Mouse (Mus musculus) hindbrain, embryonic 12.5 days (tissue): ENCODE measurements around the gene Wnt5a. TPM values are rescaled to one million over a fixed set of nuclear protein-coding genes. Genes with fewer than 3 reads are reported as not detected.

ENCODE experiments used
- ATAC-seq: fragments of 200-750 bp; cut with Nextera tagmentation; 2 replicates; pipeline ENCODE4 v1.8.0; 2017; ENCODE audit warnings: moderate TSS enrichment; ENCODE audit not compliant: low FRiP score
- H3K27ac ChIP-seq: fragments of 300-500 bp; sonication (generic); 2 replicates; pipeline ENCODE4 v1.5.1; 2016; ENCODE audit warnings: mild to moderate bottlenecking
- H3K27me3 ChIP-seq: fragments of 300-500 bp; sonication (generic); 2 replicates; pipeline ENCODE4 v1.6.1; 2016; ENCODE audit warnings: mild to moderate bottlenecking
- H3K36me3 ChIP-seq: fragments of 300-500 bp; sonication (generic); 2 replicates; pipeline ENCODE4 v1.6.1; 2016; ENCODE audit warnings: mild to moderate bottlenecking
- H3K4me1 ChIP-seq: fragments of 300-500 bp; sonication (generic); 2 replicates; pipeline ENCODE4 v1.6.1; 2016
- H3K4me2 ChIP-seq: fragments of 300-500 bp; sonication (generic); replicated peaks from 2 replicates; pipeline ENCODE4 v1.6.1; 2016; ENCODE audit warnings: mild to moderate bottlenecking
- H3K4me3 ChIP-seq: fragments of 300-500 bp; sonication (generic); 2 replicates; pipeline ENCODE4 v1.5.1; 2016; ENCODE audit warnings: mild to moderate bottlenecking
- H3K9ac ChIP-seq: fragments of 300-500 bp; sonication (generic); 2 replicates; pipeline ENCODE4 v1.6.1; 2016; ENCODE audit warnings: mild to moderate bottlenecking, moderate library complexity
- H3K9me3 ChIP-seq: fragments of 300-500 bp; sonication (generic); replicated peaks from 2 replicates; pipeline ENCODE4 v1.6.1; 2016; ENCODE audit warnings: mild to moderate bottlenecking
- WGBS: fragments of 180-500 bp; shearing (Covaris S2); methylation state at CpG from one replicate; pipeline ENCODE4 v1.1.7; 2016; 5-methylcytosine and 5-hydroxymethylcytosine counted together
- polyA plus RNA-seq: library from polyadenylated mRNA; unstranded; fragments of >200 nt; fragmentation: Nextera tagmentation; extraction: Ambion mirVana; gene quantifications from 2 replicates; pipeline ENCODE4 v1.2.1, GENCODE M21; 2016

Wnt5a gene
- polyA plus RNA-seq, 1 experiment from 2014 or later: 55.4 TPM

GRCm38 (mm10) chr14:28511029-28511651, 6.6 kb downstream of the Wnt5a start:
- H3K4me2 ChIP-seq: peak overlapping the region; percentile 87
- H3K36me3 ChIP-seq: no peaks in the 10 kb centered on the region
- WGBS: under 1% methylated on average over 36 of the region's 41 CpGs
- H3K9ac ChIP-seq: peak overlapping the region; percentile 83
- H3K27ac ChIP-seq: peak overlapping the region; percentile 86
- H3K4me1 ChIP-seq: peaks cover 61% of the 10 kb centered on the region
- H3K9me3 ChIP-seq: no peaks in the 10 kb centered on the region
- H3K27me3 ChIP-seq: peaks cover 31% of the 10 kb centered on the region
- ATAC-seq: 0 out of 2 replicates have a peak, but pooled peaks have one; percentile 24
- H3K4me3 ChIP-seq: peak overlapping the region; percentile 65

- peak overlapping the region; percentile 65 for H3K4me3 ChIP-seq
- no peak for ATAC-seq
- H3K4me2 ChIP-seq: peak overlapping the region; percentile 87
- H3K4me1 ChIP-seq: peaks cover 52% of the 10 kb centered on the region
- WGBS: 53% methylated on average over 5 of the region's 5 CpGs
- peaks cover 20% of the 10 kb centered on the region for H3K27me3 ChIP-seq
- H3K9ac ChIP-seq: no peak overlapping the region; the same call in 1 of the 2 replicates
- H3K36me3 ChIP-seq: no peaks in the 10 kb centered on the region
- H3K27ac ChIP-seq: 0 out of 2 replicates have a peak overlapping the region, but pooled peaks have one; percentile 14
- H3K9me3 ChIP-seq: no peaks in the 10 kb centered on the region
These were observed 8.4 kb downstream of the Wnt5a start for GRCm38 (mm10) chr14:28512805-28513590.

GRCm38 (mm10) chr14:28514171-28514570, 9.6 kb downstream of the Wnt5a start:
- Histone ChIP-seq H3K27me3 (peaks cover 13% of the 10 kb centered on the region), H3K9me3 (no peaks in the 10 kb centered on the region), H3K4me1 (peaks cover 47% of the 10 kb centered on the region), H3K4me3 (peak overlapping the region; percentile 0; the same call in 1 of the 2 replicates), H3K27ac (no peak overlapping the region), H3K36me3 (peaks cover under 1% of the 10 kb centered on the region; the same call in 1 of the 2 replicates), H3K4me2 (peak overlapping the region; percentile 87), H3K9ac (no peak overlapping the region)
- WGBS: 28% methylated on average over 2 of the region's 2 CpGs
- ATAC-seq: no peak

- H3K36me3 ChIP-seq: peaks cover 7% of the 10 kb centered on the region; the same call in 1 of the 2 replicates
- no peaks in the 10 kb centered on the region for H3K9me3 ChIP-seq
- H3K9ac ChIP-seq: no peak overlapping the region
- 32% methylated on average over 6 of the region's 6 CpGs for WGBS
- peaks cover 36% of the 10 kb centered on the region for H3K4me1 ChIP-seq
- no peak for ATAC-seq
- H3K4me3 ChIP-seq: no peak overlapping the region
- peak overlapping the region; percentile 35; the same call in 1 of the 2 replicates for H3K27ac ChIP-seq
- peaks cover 6% of the 10 kb centered on the region for H3K27me3 ChIP-seq
- H3K4me2 ChIP-seq: peak overlapping the region; percentile 39
These were observed 10.8 kb downstream of the Wnt5a start for GRCm38 (mm10) chr14:28515331-28515730.

- Histone ChIP-seq H3K4me2 (peak overlapping the region; percentile 11; the same call in 1 of the 2 replicates), H3K4me3 (no peak overlapping the region), H3K4me1 (peaks cover 21% of the 10 kb centered on the region), H3K9me3 (no peaks in the 10 kb centered on the region), H3K27me3 (peaks cover 3% of the 10 kb centered on the region), H3K9ac (no peak overlapping the region), H3K27ac (no peak overlapping the region), H3K36me3 (peaks cover 20% of the 10 kb centered on the region)
- 71% methylated on average over 39 of the region's 39 CpGs for WGBS
- no peak for ATAC-seq
These were observed 13.3 kb downstream of the Wnt5a start for GRCm38 (mm10) chr14:28517631-28518560.

- Histone ChIP-seq H3K27me3 (no peaks in the 10 kb centered on the region; the same call in 1 of the 2 replicates), H3K4me1 (peaks cover 6% of the 10 kb centered on the region), H3K36me3 (peaks cover 24% of the 10 kb centered on the region), H3K4me2 (no peak overlapping the region), H3K4me3 (no peak overlapping the region), H3K9ac (no peak overlapping the region), H3K27ac (no peak overlapping the region), H3K9me3 (no peaks in the 10 kb centered on the region)
- WGBS: 97% methylated on average over 1 of the region's 1 CpGs
- ATAC-seq: no peak
These were observed 16.6 kb downstream of the Wnt5a start for GRCm38 (mm10) chr14:28521106-28521505.

GRCm38 (mm10) chr14:28522611-28523010, 18.1 kb downstream of the Wnt5a start:
- Histone ChIP-seq H3K9ac (no peak overlapping the region), H3K4me2 (no peak overlapping the region), H3K36me3 (peaks cover 24% of the 10 kb centered on the region), H3K4me3 (no peak overlapping the region), H3K27me3 (no peaks in the 10 kb centered on the region), H3K27ac (no peak overlapping the region), H3K9me3 (no peaks in the 10 kb centered on the region), H3K4me1 (peaks cover 5% of the 10 kb centered on the region; the same call in 1 of the 2 replicates)
- ATAC-seq: no peak
- 84% methylated on average over 21 of the region's 21 CpGs for WGBS

GRCm38 (mm10) chr14:28525566-28525965, 21.0 kb downstream of the Wnt5a start:
- WGBS: 68% methylated on average over 1 of the region's 1 CpGs
- Histone ChIP-seq H3K9me3 (no peaks in the 10 kb centered on the region), H3K4me2 (no peak overlapping the region), H3K9ac (no peak overlapping the region), H3K27me3 (no peaks in the 10 kb centered on the region), H3K27ac (no peak overlapping the region), H3K4me1 (0 out of 2 replicates have a peak, but pooled peaks cover 2% of the 10 kb centered on the region), H3K4me3 (no peak overlapping the region), H3K36me3 (peaks cover 15% of the 10 kb centered on the region)
- ATAC-seq: no peak

GRCm38 (mm10) chr14:28528151-28528685, 23.7 kb downstream of the Wnt5a start:
- H3K27ac ChIP-seq: no peak overlapping the region
- no peak overlapping the region for H3K4me2 ChIP-seq
- H3K4me1 ChIP-seq: 0 out of 2 replicates have a peak, but pooled peaks cover 2% of the 10 kb centered on the region
- H3K4me3 ChIP-seq: no peak overlapping the region
- no peak overlapping the region for H3K9ac ChIP-seq
- no peaks in the 10 kb centered on the region for H3K9me3 ChIP-seq
- H3K36me3 ChIP-seq: 0 out of 2 replicates have a peak, but pooled peaks cover 4% of the 10 kb centered on the region
- H3K27me3 ChIP-seq: no peaks in the 10 kb centered on the region
- WGBS: 59% methylated on average over 2 of the region's 2 CpGs
- ATAC-seq: no peak

- no peak for ATAC-seq
- Histone ChIP-seq H3K36me3 (no peaks in the 10 kb centered on the region), H3K4me1 (0 out of 2 replicates have a peak, but pooled peaks cover 2% of the 10 kb centered on the region), H3K9ac (no peak overlapping the region), H3K9me3 (no peaks in the 10 kb centered on the region), H3K4me3 (no peak overlapping the region), H3K4me2 (no peak overlapping the region), H3K27ac (no peak overlapping the region), H3K27me3 (no peaks in the 10 kb centered on the region)
- 45% methylated on average over 1 of the region's 1 CpGs for WGBS
These were observed 27.0 kb downstream of the Wnt5a start for GRCm38 (mm10) chr14:28531531-28531930.

GRCm38 (mm10) chr14:28532943-28533342, 28.4 kb downstream of the Wnt5a start:
- no peaks in the 10 kb centered on the region for H3K9me3 ChIP-seq
- H3K4me2 ChIP-seq: no peak overlapping the region
- H3K36me3 ChIP-seq: no peaks in the 10 kb centered on the region
- no peak for ATAC-seq
- 0 out of 2 replicates have a peak, but pooled peaks cover 2% of the 10 kb centered on the region for H3K4me1 ChIP-seq
- no peak overlapping the region for H3K9ac ChIP-seq
- H3K27me3 ChIP-seq: no peaks in the 10 kb centered on the region
- WGBS: 95% methylated on average over 11 of the region's 11 CpGs
- no peak overlapping the region for H3K4me3 ChIP-seq
- no peak overlapping the region for H3K27ac ChIP-seq
